Mouse (Mus musculus) intestine, embryonic 15.5 days (tissue): ENCODE data around the gene Ggta1. TPM values are rescaled to one million over a fixed set of nuclear protein-coding genes. Genes with fewer than 3 reads are reported as not detected.

Experiments used
- ATAC-seq: fragments of 200-750 bp; cut with Nextera tagmentation; 2 replicates; pipeline ENCODE4 v1.8.0; 2017; ENCODE audit warnings: moderate TSS enrichment, moderate library complexity
- H3K27ac ChIP-seq: fragments of 300-500 bp; sonication (generic); 2 replicates; pipeline ENCODE4 v1.5.1; 2015; ENCODE audit warnings: mild to moderate bottlenecking, inconsistent platforms
- H3K27me3 ChIP-seq: fragments of 300-500 bp; sonication (generic); replicated peaks from 2 replicates; pipeline ENCODE4 v1.6.1; 2015; ENCODE audit warnings: inconsistent platforms
- H3K36me3 ChIP-seq: fragments of 300-500 bp; sonication (generic); 2 replicates; pipeline ENCODE4 v1.6.1; 2015; ENCODE audit warnings: inconsistent platforms
- H3K4me1 ChIP-seq: fragments of 300-500 bp; sonication (generic); replicated peaks from 2 replicates; pipeline ENCODE4 v1.6.1; 2015; ENCODE audit warnings: inconsistent platforms
- H3K4me2 ChIP-seq: fragments of 300-500 bp; sonication (generic); replicated peaks from 2 replicates; pipeline ENCODE4 v1.6.1; 2015; ENCODE audit warnings: mild to moderate bottlenecking, inconsistent platforms
- H3K4me3 ChIP-seq: fragments of 300-500 bp; sonication (generic); replicated peaks from 2 replicates; pipeline ENCODE4 v1.5.1; 2015; ENCODE audit warnings: inconsistent platforms
- H3K9ac ChIP-seq: fragments of 300-500 bp; sonication (generic); 2 replicates; pipeline ENCODE4 v1.6.1; 2015; ENCODE audit warnings: inconsistent platforms
- H3K9me3 ChIP-seq: fragments of 300-500 bp; sonication (generic); 2 replicates; pipeline ENCODE4 v1.6.1; 2016; ENCODE audit warnings: inconsistent platforms
- WGBS: fragments of 180-500 bp; shearing (Covaris S2); methylation state at CpG from one replicate; pipeline ENCODE4 v1.1.7; 2015; 5-methylcytosine and 5-hydroxymethylcytosine counted together
- polyA plus RNA-seq: library from polyadenylated mRNA; unstranded; fragments of >200 nt; fragmentation: Nextera tagmentation; extraction: Ambion mirVana; gene quantifications from 2 replicates; pipeline ENCODE4 v1.2.1, GENCODE M21; 2015

Gene Ggta1
- polyA plus RNA-seq, 1 experiment from 2014 or later = 18.0 TPM

DNA sequence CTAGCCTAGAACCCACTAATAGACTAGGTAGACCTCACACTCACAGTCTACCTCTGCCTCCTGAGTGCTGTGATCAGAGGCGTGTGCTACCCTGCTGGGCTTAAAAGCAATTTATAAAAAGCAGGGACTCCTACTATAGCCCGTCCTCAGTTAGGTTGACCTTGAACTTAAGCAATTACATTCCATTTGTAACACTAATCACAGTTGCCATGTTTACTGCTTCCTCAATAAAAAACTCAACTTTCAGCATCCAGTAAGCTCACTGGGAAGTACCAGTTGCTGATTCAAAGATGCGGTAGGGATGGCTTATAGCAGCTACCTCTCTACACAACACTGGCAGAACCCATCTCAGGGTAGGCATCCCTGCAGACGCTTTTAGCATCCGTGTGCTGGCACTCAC, 19.7 kb downstream of the Ggta1 start:
- Histone ChIP-seq H3K4me1 (peaks cover 43% of the 10 kb centered on the region), H3K4me3 (no peak overlapping the region), H3K27me3 (no peaks in the 10 kb centered on the region), H3K9me3 (no peaks in the 10 kb centered on the region), H3K36me3 (no peaks in the 10 kb centered on the region), H3K4me2 (no peak overlapping the region), H3K9ac (no peak overlapping the region), H3K27ac (no peak overlapping the region)
- ATAC-seq = no peak
- WGBS = 71% methylated on average over 5 of the region's 5 CpGs

DNA sequence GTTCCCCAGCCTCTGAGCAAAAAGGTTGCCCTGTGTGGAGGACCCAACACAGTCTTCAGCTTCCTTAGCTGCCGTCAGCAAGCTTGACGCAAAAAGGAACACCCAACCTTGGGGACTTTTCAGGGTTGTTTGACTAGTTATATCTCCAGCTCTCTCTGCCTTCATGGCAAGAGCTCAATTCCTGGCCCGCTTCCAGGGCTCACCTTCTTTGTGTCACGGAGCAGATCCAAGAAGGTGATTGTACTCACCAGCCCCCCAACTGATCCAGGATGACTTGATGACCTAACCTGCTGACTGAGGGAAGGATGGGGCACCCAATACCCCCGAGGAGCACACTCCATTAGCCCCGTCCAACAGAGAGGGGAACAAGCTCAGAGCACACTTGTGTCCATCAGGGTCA, 21.0 kb downstream of the Ggta1 start:
- 82% methylated on average over 6 of the region's 6 CpGs for WGBS

DNA sequence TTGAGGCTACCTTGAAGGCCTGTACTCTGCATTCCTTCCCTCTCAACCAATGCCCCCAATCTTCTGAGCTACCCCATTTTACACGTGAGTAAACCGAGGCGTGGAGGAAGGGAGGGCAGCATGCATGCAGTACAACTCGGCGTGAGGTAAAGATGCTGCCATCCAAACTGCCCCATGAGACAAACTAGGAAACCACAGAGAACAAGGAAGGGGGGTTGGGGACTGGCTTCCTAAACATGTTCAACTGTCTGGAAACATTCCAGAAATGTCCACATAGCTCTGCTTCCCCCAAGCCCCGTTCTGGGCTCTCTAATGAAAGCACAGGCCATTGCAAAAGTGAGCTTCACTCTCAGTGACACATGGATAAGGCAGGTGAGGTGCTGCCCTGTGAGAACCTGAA, 21.6 kb downstream of the Ggta1 start:
- no peak overlapping the region for H3K9ac ChIP-seq
- no peaks in the 10 kb centered on the region for H3K36me3 ChIP-seq
- H3K27me3 ChIP-seq = no peaks in the 10 kb centered on the region
- H3K4me2 ChIP-seq = no peak overlapping the region
- H3K4me1 ChIP-seq = peaks cover 36% of the 10 kb centered on the region
- 69% methylated on average over 6 of the region's 6 CpGs for WGBS
- no peaks in the 10 kb centered on the region for H3K9me3 ChIP-seq
- no peak overlapping the region for H3K27ac ChIP-seq
- no peak overlapping the region for H3K4me3 ChIP-seq
- no peak for ATAC-seq

More for the DNA sequence above, 21.0 kb downstream of the Ggta1 start:
- Histone ChIP-seq H3K4me1 (peaks cover 39% of the 10 kb centered on the region), H3K36me3 (no peaks in the 10 kb centered on the region), H3K9ac (no peak overlapping the region), H3K4me2 (no peak overlapping the region), H3K4me3 (no peak overlapping the region), H3K27me3 (no peaks in the 10 kb centered on the region), H3K9me3 (no peaks in the 10 kb centered on the region), H3K27ac (no peak overlapping the region)
- no peak for ATAC-seq

- WGBS = 90% methylated on average over 3 of the region's 3 CpGs
- Histone ChIP-seq H3K4me1 (peaks cover 28% of the 10 kb centered on the region), H3K9me3 (no peaks in the 10 kb centered on the region), H3K27ac (no peak overlapping the region), H3K4me3 (no peak overlapping the region), H3K36me3 (no peaks in the 10 kb centered on the region; the same call in 1 of the 2 replicates), H3K4me2 (no peak overlapping the region), H3K9ac (no peak overlapping the region), H3K27me3 (no peaks in the 10 kb centered on the region)
- ATAC-seq = no peak
These were observed 22.6 kb downstream of the Ggta1 start for GRCm38 (mm10) chr2:35440480-35440879.

GRCm38 (mm10) chr2:35437796-35438195, 25.2 kb downstream of the Ggta1 start:
- Histone ChIP-seq H3K27me3 (no peaks in the 10 kb centered on the region), H3K36me3 (no peaks in the 10 kb centered on the region; the same call in 1 of the 2 replicates), H3K9me3 (no peaks in the 10 kb centered on the region), H3K4me1 (peaks cover 34% of the 10 kb centered on the region), H3K27ac (no peak overlapping the region), H3K9ac (no peak overlapping the region), H3K4me2 (no peak overlapping the region), H3K4me3 (no peak overlapping the region)
- ATAC-seq = no peak
- 90% methylated on average over 2 of the region's 2 CpGs for WGBS

GRCm38 (mm10) chr2:35434576-35435123, 28.4 kb downstream of the Ggta1 start:
- WGBS = 68% methylated on average over 6 of the region's 6 CpGs
- no peak overlapping the region for H3K27ac ChIP-seq
- H3K36me3 ChIP-seq = no peaks in the 10 kb centered on the region; the same call in 1 of the 2 replicates
- H3K4me1 ChIP-seq = peaks cover 34% of the 10 kb centered on the region
- no peak overlapping the region for H3K9ac ChIP-seq
- H3K4me3 ChIP-seq = no peak overlapping the region
- no peaks in the 10 kb centered on the region for H3K27me3 ChIP-seq
- no peak for ATAC-seq
- no peak overlapping the region for H3K4me2 ChIP-seq
- H3K9me3 ChIP-seq = no peaks in the 10 kb centered on the region

- no peak overlapping the region for H3K4me2 ChIP-seq
- no peaks in the 10 kb centered on the region for H3K9me3 ChIP-seq
- 0 out of 2 replicates have a peak overlapping the region, but pooled peaks have one; percentile 22 for H3K27ac ChIP-seq
- peaks cover 34% of the 10 kb centered on the region for H3K4me1 ChIP-seq
- WGBS = 63% methylated on average over 4 of the region's 4 CpGs
- H3K36me3 ChIP-seq = no peaks in the 10 kb centered on the region; the same call in 1 of the 2 replicates
- no peaks in the 10 kb centered on the region for H3K27me3 ChIP-seq
- no peak for ATAC-seq
- H3K4me3 ChIP-seq = no peak overlapping the region
- H3K9ac ChIP-seq = no peak overlapping the region
These were observed 29.6 kb downstream of the Ggta1 start for GRCm38 (mm10) chr2:35433428-35433827.

DNA sequence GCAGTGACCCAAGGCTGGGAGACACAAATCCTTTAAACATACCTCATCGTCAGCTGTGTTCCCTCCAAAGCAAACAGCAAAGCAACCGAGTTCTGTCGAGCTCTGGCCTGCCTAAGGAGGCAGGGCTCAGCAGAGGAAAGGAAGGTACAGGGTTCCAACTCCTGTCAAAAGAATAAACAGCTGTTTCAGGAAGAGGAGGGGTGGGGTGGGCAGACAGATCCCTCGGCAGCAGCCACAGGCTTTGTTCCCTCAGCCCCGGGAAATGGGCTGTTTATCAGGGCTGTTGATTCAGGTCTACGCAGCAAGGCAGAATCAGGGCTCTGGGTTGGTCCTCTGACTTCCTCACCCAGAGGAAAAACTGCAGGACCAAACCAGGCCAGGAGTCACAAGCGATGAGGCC, 30.6 kb downstream of the Ggta1 start:
- no peak overlapping the region for H3K4me3 ChIP-seq
- H3K9me3 ChIP-seq = no peaks in the 10 kb centered on the region
- H3K27me3 ChIP-seq = no peaks in the 10 kb centered on the region
- 19% methylated on average over 7 of the region's 7 CpGs for WGBS
- H3K4me2 ChIP-seq = peak overlapping the region; percentile 37
- H3K4me1 ChIP-seq = peaks cover 34% of the 10 kb centered on the region
- 0 out of 2 replicates have a peak overlapping the region, but pooled peaks have one; percentile 20 for H3K9ac ChIP-seq
- no peaks in the 10 kb centered on the region; the same call in 1 of the 2 replicates for H3K36me3 ChIP-seq
- H3K27ac ChIP-seq = peak overlapping the region; percentile 70
- ATAC-seq = peak; percentile 61

- Histone ChIP-seq H3K9ac (0 out of 2 replicates have a peak overlapping the region, but pooled peaks have one; percentile 20), H3K4me3 (peak overlapping the region; percentile 9; the same call in 1 of the 2 replicates), H3K4me2 (peak overlapping the region; percentile 37), H3K4me1 (peaks cover 34% of the 10 kb centered on the region), H3K27me3 (no peaks in the 10 kb centered on the region), H3K9me3 (no peaks in the 10 kb centered on the region), H3K36me3 (no peaks in the 10 kb centered on the region; the same call in 1 of the 2 replicates), H3K27ac (peak overlapping the region; percentile 70)
- WGBS = 15% methylated on average over 7 of the region's 7 CpGs
- ATAC-seq = peak; percentile 67
These were observed 31.0 kb downstream of the Ggta1 start for GRCm38 (mm10) chr2:35432011-35432410.

GRCm38 (mm10) chr2:35430806-35431205, 32.2 kb downstream of the Ggta1 start:
- 87% methylated on average over 8 of the region's 8 CpGs for WGBS
- Histone ChIP-seq H3K36me3 (no peaks in the 10 kb centered on the region), H3K4me1 (peaks cover 34% of the 10 kb centered on the region), H3K4me3 (no peak overlapping the region), H3K27ac (no peak overlapping the region), H3K9ac (no peak overlapping the region), H3K27me3 (no peaks in the 10 kb centered on the region), H3K9me3 (no peaks in the 10 kb centered on the region), H3K4me2 (no peak overlapping the region)
- no peak for ATAC-seq

DNA sequence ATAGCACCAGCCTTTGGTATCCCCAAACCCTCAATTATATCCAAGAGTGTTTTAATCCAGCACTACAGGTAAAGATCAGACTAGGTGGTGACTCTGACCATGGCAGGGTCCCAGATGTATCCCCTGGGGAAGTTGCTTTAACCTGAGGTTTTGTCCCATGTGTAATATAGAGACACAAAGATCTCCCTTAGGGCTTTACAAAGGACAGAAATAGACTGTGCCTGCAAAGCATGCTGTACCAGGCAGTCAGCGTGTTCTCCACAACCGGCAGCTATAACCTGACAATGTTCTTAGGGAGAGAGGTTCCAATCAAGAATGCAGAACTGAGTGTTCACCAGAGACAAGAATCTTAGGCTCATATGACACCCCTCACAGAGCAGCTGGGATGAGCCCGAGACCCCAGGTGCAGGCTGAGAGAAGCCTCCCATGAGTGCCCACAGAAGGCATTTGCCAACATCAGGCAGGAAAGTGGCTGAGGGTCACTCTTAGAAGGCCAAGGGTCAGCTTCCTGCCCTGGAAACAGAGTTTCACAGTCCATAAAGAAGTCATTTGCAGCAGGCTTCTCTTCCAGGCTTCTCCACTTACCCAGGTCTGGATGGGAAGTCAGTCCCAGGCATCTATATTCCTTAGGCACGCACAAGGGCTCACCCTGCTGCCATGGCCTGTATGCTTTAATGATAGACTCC, 34.3 kb downstream of the Ggta1 start:
- 73% methylated on average over 4 of the region's 4 CpGs for WGBS
- Histone ChIP-seq H3K36me3 (no peaks in the 10 kb centered on the region), H3K4me3 (no peak overlapping the region), H3K9me3 (no peaks in the 10 kb centered on the region), H3K27ac (no peak overlapping the region), H3K27me3 (no peaks in the 10 kb centered on the region), H3K4me1 (peaks cover 21% of the 10 kb centered on the region), H3K9ac (no peak overlapping the region), H3K4me2 (no peak overlapping the region)
- no peak for ATAC-seq

GRCm38 (mm10) chr2:35427559-35427958, 35.5 kb downstream of the Ggta1 start:
- no peaks in the 10 kb centered on the region for H3K27me3 ChIP-seq
- whole genome bisulfite sequencing = 43% methylated on average over 2 of the region's 2 CpGs
- no peak overlapping the region for H3K27ac ChIP-seq
- H3K4me3 ChIP-seq = no peak overlapping the region
- ATAC-seq = no peak
- H3K4me2 ChIP-seq = no peak overlapping the region
- no peaks in the 10 kb centered on the region for H3K9me3 ChIP-seq
- no peak overlapping the region for H3K9ac ChIP-seq
- no peaks in the 10 kb centered on the region for H3K36me3 ChIP-seq
- H3K4me1 ChIP-seq = peaks cover 9% of the 10 kb centered on the region
